Mouse (Mus musculus): ENCODE results near the gene Stpg1. TPM values are rescaled to one million over a fixed set of nuclear protein-coding genes. Genes with fewer than 3 reads are reported as not detected.
A peak's percentile ranks its signal among the peaks of the same experiment; 100 is the strongest.

Gene Stpg1
- polyA plus RNA-seq, 1 experiment from 2014 or later: not detected

DNA sequence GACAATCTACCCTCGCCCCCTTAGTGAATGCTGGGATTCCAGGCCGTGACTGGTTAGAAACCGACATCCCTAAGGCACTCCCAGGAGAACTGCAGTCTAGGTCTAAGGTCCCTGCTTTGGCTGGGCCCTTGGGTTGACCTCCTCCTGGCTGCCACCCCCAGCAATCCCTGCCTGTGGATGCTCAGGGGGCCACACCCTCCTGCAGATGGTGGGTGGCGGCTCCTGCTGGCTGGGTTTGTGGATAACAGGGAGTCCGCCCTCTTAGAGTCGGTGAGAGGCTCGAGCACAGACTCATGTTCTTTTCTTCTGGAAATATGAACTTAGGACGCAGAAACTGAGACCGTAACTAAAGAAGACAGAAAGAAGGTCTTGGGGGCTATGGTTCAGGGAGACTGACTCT lies 14.2 kb upstream of the Stpg1 start:
- ATAC-seq: no peak
- 68% methylated on average over 9 of the region's 9 CpGs for WGBS (ENCODE audit: insufficient replicate concordance)
- Histone ChIP-seq H3K4me1 (ENCODE audit: insufficient read depth) (no peaks in the 10 kb centered on the region), H3K4me3 (ENCODE audit: low read depth, low read length) (no peak overlapping the region), H3K4me2 (ENCODE audit: low read depth, low read length) (no peak overlapping the region), H3K27ac (ENCODE audit: low read depth) (no peak overlapping the region), H3K9me3 (ENCODE audit: low read length) (no peaks in the 10 kb centered on the region), H3K9ac (replicated peaks) (no peak overlapping the region), H3K27me3 (ENCODE audit: insufficient read depth, low read length) (no peaks in the 10 kb centered on the region), H3K36me3 (replicated peaks; ENCODE audit: insufficient read depth, low read length) (no peaks in the 10 kb centered on the region; the same call in 1 of the 2 replicates)
- peak; percentile 43 for DNase-seq
- TF ChIP-seq CTCF (IDR thresholded peaks at IDR 0.05; ENCODE audit: low read depth) (peak; percentile 56), EP300 (IDR thresholded peaks at IDR 0.05; ENCODE audit: low read depth) (no peak)

DNA sequence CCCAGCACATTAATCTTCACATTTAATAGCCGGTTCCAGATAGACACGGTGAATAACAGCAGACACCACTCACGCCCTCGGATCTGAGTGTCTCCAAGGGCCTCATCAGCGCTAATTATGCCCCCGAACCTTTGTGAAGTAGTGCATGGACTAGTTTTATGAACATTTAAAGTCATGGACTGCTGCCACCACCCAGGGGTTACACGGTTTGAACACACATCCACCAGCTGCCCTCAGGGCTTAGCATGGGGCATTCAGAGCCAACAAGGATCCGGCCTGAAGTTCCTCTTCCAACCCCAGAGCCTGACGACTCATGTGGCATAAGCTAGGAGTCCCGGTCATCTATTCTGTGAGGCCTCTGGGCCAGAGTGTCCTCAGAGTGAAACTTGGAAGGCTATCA lies 9.5 kb upstream of the Stpg1 start:
- Histone ChIP-seq H3K4me2 (ENCODE audit: low read depth, low read length) (no peak overlapping the region), H3K27ac (ENCODE audit: low read depth) (no peak overlapping the region), H3K4me1 (ENCODE audit: insufficient read depth) (no peaks in the 10 kb centered on the region), H3K9me3 (ENCODE audit: low read length) (no peaks in the 10 kb centered on the region), H3K9ac (replicated peaks) (no peak overlapping the region), H3K4me3 (ENCODE audit: low read depth, low read length) (no peak overlapping the region), H3K27me3 (ENCODE audit: insufficient read depth, low read length) (no peaks in the 10 kb centered on the region), H3K36me3 (replicated peaks; ENCODE audit: insufficient read depth, low read length) (peaks cover 6% of the 10 kb centered on the region; the same call in 1 of the 2 replicates)
- DNase-seq (no peak), ATAC-seq (no peak)
- 76% methylated on average over 10 of the region's 10 CpGs for WGBS (ENCODE audit: insufficient replicate concordance)
- TF ChIP-seq CTCF (IDR thresholded peaks at IDR 0.05; ENCODE audit: low read depth) (no peak), EP300 (IDR thresholded peaks at IDR 0.05; ENCODE audit: low read depth) (no peak)

DNA sequence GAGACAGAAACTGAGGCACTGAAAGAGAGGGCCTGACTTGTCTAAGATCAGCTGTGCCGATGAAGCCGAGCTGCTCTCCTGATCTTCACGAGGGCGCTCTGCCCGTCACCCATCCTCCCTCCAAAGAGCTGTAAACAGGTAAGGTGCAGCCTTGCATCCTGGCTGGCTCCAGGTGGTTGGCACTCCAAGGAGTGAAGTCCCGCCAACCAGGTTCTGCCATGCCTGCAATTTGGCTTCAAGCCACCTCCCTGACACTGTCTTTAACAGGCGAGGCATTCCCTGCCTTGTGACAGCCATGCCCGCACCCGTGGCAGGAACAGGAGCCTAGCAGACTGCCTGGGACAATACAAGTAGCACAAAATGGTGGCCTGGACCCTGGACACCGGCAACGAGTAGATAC lies 8.2 kb upstream of the Stpg1 start:
- H3K27ac ChIP-seq (ENCODE audit: low read depth): no peak overlapping the region
- no peaks in the 10 kb centered on the region for H3K4me1 ChIP-seq (ENCODE audit: insufficient read depth)
- TF ChIP-seq EP300 (IDR thresholded peaks at IDR 0.05; ENCODE audit: low read depth) (no peak), CTCF (IDR thresholded peaks at IDR 0.05; ENCODE audit: low read depth) (no peak)
- H3K9me3 ChIP-seq (ENCODE audit: low read length): no peaks in the 10 kb centered on the region
- DNase-seq (no peak), ATAC-seq (no peak)
- no peak overlapping the region for H3K9ac ChIP-seq (replicated peaks)
- H3K27me3 ChIP-seq (ENCODE audit: insufficient read depth, low read length): no peaks in the 10 kb centered on the region
- H3K4me2 ChIP-seq (ENCODE audit: low read depth, low read length): no peak overlapping the region
- 83% methylated on average over 11 of the region's 11 CpGs for WGBS (ENCODE audit: insufficient replicate concordance)
- peaks cover 11% of the 10 kb centered on the region; the same call in 1 of the 2 replicates for H3K36me3 ChIP-seq (replicated peaks; ENCODE audit: insufficient read depth, low read length)
- no peak overlapping the region for H3K4me3 ChIP-seq (ENCODE audit: low read depth, low read length)

DNA sequence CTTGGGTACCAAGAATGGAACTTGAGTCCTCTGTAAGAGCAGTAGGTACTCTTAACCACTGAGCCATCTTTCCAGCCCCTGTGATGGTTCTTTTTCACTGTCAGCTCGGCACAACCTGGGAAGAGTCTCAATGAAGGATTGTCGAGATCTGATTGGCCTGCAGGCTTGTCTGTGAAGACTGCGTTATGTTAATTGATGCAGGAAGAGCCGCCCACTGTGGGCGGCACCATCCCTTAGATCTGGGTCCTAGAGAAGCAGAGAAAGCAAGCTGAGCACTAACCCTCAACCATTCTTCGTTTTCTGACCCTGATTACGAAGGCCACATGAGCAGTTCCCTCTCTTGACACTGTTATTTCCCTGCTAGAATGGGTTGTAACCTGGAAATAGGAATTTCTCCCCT lies 5.3 kb upstream of the Stpg1 start:
- Histone ChIP-seq H3K27ac (ENCODE audit: low read depth) (no peak overlapping the region), H3K9me3 (ENCODE audit: low read length) (no peaks in the 10 kb centered on the region), H3K4me2 (ENCODE audit: low read depth, low read length) (no peak overlapping the region), H3K4me1 (ENCODE audit: insufficient read depth) (peaks cover 6% of the 10 kb centered on the region; the same call in 1 of the 2 replicates), H3K36me3 (replicated peaks; ENCODE audit: insufficient read depth, low read length) (peaks cover 11% of the 10 kb centered on the region; the same call in 1 of the 2 replicates), H3K9ac (replicated peaks) (no peak overlapping the region), H3K4me3 (ENCODE audit: low read depth, low read length) (no peak overlapping the region), H3K27me3 (ENCODE audit: insufficient read depth, low read length) (no peaks in the 10 kb centered on the region)
- ATAC-seq: no peak
- no peak for DNase-seq
- no peak for TF ChIP-seq CTCF (IDR thresholded peaks at IDR 0.05; ENCODE audit: low read depth)
- TF ChIP-seq EP300 (IDR thresholded peaks at IDR 0.05; ENCODE audit: low read depth): no peak
- 84% methylated on average over 7 of the region's 7 CpGs for WGBS (ENCODE audit: insufficient replicate concordance)

DNA sequence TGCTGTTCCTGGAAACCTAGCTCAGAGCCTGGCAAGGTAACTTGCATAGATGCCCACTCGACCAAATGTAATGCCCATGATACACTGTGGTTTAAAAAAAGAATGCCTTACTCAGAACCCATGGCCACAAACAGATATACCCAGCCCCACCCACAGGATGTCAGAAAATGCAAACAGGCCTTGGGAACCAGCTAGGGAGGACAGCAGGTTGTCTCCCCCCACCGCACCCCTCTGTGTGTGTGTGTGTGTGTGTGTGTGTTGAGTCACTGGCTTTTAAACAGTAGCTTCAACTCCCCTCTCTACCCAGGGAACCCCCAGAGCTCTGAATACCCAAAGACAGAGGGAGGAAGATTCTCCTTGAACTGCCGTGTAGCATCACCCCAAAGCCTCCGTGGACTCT lies 1.3 kb upstream of the Stpg1 start:
- no peaks in the 10 kb centered on the region for H3K27me3 ChIP-seq (ENCODE audit: insufficient read depth, low read length)
- H3K4me1 ChIP-seq (ENCODE audit: insufficient read depth): peaks cover 15% of the 10 kb centered on the region
- TF ChIP-seq CTCF (IDR thresholded peaks at IDR 0.05; ENCODE audit: low read depth) (no peak), EP300 (IDR thresholded peaks at IDR 0.05; ENCODE audit: low read depth) (no peak)
- H3K9ac ChIP-seq (replicated peaks): no peak overlapping the region
- 24% methylated on average over 4 of the region's 4 CpGs for WGBS (ENCODE audit: insufficient replicate concordance)
- H3K9me3 ChIP-seq (ENCODE audit: low read length): no peaks in the 10 kb centered on the region
- peak overlapping the region; percentile 100 for H3K4me2 ChIP-seq (ENCODE audit: low read depth, low read length)
- ATAC-seq (no peak), DNase-seq (no peak)
- H3K36me3 ChIP-seq (replicated peaks; ENCODE audit: insufficient read depth, low read length): peaks cover 11% of the 10 kb centered on the region; the same call in 1 of the 2 replicates
- peak overlapping the region; percentile 74 for H3K4me3 ChIP-seq (ENCODE audit: low read depth, low read length)
- no peak overlapping the region for H3K27ac ChIP-seq (ENCODE audit: low read depth)

DNA sequence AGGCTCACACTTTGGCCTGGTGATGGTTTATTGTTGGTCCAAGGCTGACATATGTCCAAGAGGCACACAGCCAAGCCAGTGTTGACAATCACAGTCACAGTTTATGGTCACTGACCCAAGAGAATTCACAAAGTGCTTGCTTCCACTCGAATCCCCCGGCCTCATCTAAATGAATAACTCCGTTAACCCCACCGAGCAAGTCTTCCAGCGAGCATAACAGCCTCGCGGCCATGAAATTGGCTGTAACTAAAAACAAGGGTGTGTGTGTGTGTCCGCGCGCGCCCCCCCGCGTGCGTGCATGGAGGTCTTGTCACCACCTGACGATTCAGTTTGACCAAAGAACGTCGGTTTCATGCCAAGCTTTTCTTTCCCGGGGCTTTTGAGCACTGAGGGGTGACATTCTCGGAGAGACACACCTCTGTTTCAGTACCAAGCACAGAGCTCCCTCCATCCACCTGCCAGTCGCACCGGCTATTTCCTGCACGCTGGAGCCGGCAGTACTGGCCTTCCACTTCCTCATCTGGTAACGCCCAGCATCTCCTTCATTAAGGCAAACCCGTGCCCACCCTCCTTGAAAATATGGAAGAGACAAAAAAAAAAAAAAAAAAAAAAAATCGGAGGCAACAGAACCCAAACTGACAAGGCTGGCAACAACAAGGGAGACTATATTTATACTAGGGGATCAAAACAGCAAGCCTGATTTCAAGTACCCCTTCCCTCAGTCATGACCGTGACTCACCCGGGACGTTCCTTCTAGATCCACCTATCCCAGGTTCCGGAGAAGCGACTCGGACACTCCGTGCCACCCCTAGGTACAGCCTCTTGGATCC lies 684 bp upstream of the Stpg1 start:
- no peaks in the 10 kb centered on the region for H3K9me3 ChIP-seq (ENCODE audit: low read length)
- peaks cover 9% of the 10 kb centered on the region; the same call in 1 of the 2 replicates for H3K36me3 ChIP-seq (replicated peaks; ENCODE audit: insufficient read depth, low read length)
- peak overlapping the region; percentile 63 for H3K27ac ChIP-seq (ENCODE audit: low read depth)
- H3K27me3 ChIP-seq (ENCODE audit: insufficient read depth, low read length): no peaks in the 10 kb centered on the region
- ATAC-seq (peak; percentile 26; the same call in 1 of the 2 replicates), DNase-seq (peak; percentile 71)
- TF ChIP-seq CTCF (IDR thresholded peaks at IDR 0.05; ENCODE audit: low read depth) (peak; percentile 66), EP300 (IDR thresholded peaks at IDR 0.05; ENCODE audit: low read depth) (no peak)
- H3K4me2 ChIP-seq (ENCODE audit: low read depth, low read length): peak overlapping the region; percentile 100
- H3K4me1 ChIP-seq (ENCODE audit: insufficient read depth): peaks cover 15% of the 10 kb centered on the region
- H3K9ac ChIP-seq (replicated peaks): peak overlapping the region; percentile 55
- WGBS (ENCODE audit: insufficient replicate concordance): 2% methylated on average over 33 of the region's 33 CpGs
- peak overlapping the region; percentile 74 for H3K4me3 ChIP-seq (ENCODE audit: low read depth, low read length)
